Mouse (Mus musculus) limb, embryonic 12.5 days (tissue): Measurements from ENCODE around the gene Slc25a36. TPM values are rescaled to one million over a fixed set of nuclear protein-coding genes. Genes with fewer than 3 reads are reported as not detected.

Source experiments
- ATAC-seq: fragments of 200-750 bp; cut with Nextera tagmentation; 2 replicates; pipeline ENCODE4 v1.8.0; 2017; ENCODE audit warnings: low read depth, moderate TSS enrichment; ENCODE audit not compliant: insufficient number of reproducible peaks, insufficient read depth, low FRiP score, low TSS enrichment
- H3K27ac ChIP-seq: fragments of 300-500 bp; sonication (generic); 2 replicates; pipeline ENCODE4 v1.5.1; 2016; ENCODE audit warnings: mild to moderate bottlenecking, moderate library complexity
- H3K27me3 ChIP-seq: fragments of 300-500 bp; sonication (generic); 2 replicates; pipeline ENCODE4 v1.6.1; 2016; ENCODE audit warnings: mild to moderate bottlenecking, moderate library complexity
- H3K36me3 ChIP-seq: fragments of 300-500 bp; sonication (generic); 2 replicates; pipeline ENCODE4 v1.6.1; 2016; ENCODE audit warnings: mild to moderate bottlenecking, moderate library complexity
- H3K4me1 ChIP-seq: fragments of 300-500 bp; sonication (generic); replicated peaks from 2 replicates; pipeline ENCODE4 v1.6.1; 2016
- H3K4me2 ChIP-seq: fragments of 300-500 bp; sonication (generic); 2 replicates; pipeline ENCODE4 v1.6.1; 2016; ENCODE audit warnings: mild to moderate bottlenecking, moderate library complexity
- H3K4me3 ChIP-seq: fragments of 300-500 bp; sonication (generic); replicated peaks from 2 replicates; pipeline ENCODE4 v1.5.1; 2016; ENCODE audit warnings: mild to moderate bottlenecking
- H3K9ac ChIP-seq: fragments of 300-500 bp; sonication (generic); replicated peaks from 2 replicates; pipeline ENCODE4 v1.6.1; 2016; ENCODE audit warnings: mild to moderate bottlenecking, moderate library complexity
- H3K9me3 ChIP-seq: fragments of 300-500 bp; sonication (generic); 2 replicates; pipeline ENCODE4 v1.6.1; 2016; ENCODE audit warnings: mild to moderate bottlenecking, moderate library complexity
- WGBS: fragments of 180-500 bp; shearing (Covaris S2); methylation state at CpG from one replicate; pipeline ENCODE4 v1.1.7; 2016; 5-methylcytosine and 5-hydroxymethylcytosine counted together
- polyA plus RNA-seq: library from polyadenylated mRNA; unstranded; fragments of >200 nt; fragmentation: Nextera tagmentation; extraction: Ambion mirVana; gene quantifications from 2 replicates; pipeline ENCODE4 v1.2.1, GENCODE M21; 2016

Slc25a36 gene
- polyA plus RNA-seq, 1 experiment from 2014 or later: 97.8 TPM

GRCm38 (mm10) chr9:97068201-97069095 is 42.5 kb downstream of the Slc25a36 start:
- no peak overlapping the region for H3K9ac ChIP-seq
- H3K4me2 ChIP-seq: no peak overlapping the region
- 57% methylated on average over 9 of the region's 9 CpGs for WGBS
- peak; percentile 80 for ATAC-seq
- peaks cover 18% of the 10 kb centered on the region for H3K4me1 ChIP-seq
- H3K4me3 ChIP-seq: no peak overlapping the region
- H3K27ac ChIP-seq: no peak overlapping the region
- peaks cover 11% of the 10 kb centered on the region for H3K36me3 ChIP-seq
- no peaks in the 10 kb centered on the region for H3K27me3 ChIP-seq
- no peaks in the 10 kb centered on the region for H3K9me3 ChIP-seq

- no peaks in the 10 kb centered on the region for H3K27me3 ChIP-seq
- no peaks in the 10 kb centered on the region for H3K9me3 ChIP-seq
- H3K4me3 ChIP-seq: no peak overlapping the region
- H3K4me1 ChIP-seq: peaks cover 22% of the 10 kb centered on the region
- no peak for ATAC-seq
- H3K36me3 ChIP-seq: peaks cover 8% of the 10 kb centered on the region
- no peak overlapping the region for H3K4me2 ChIP-seq
- no peak overlapping the region for H3K9ac ChIP-seq
- WGBS: 78% methylated on average over 6 of the region's 6 CpGs
- H3K27ac ChIP-seq: no peak overlapping the region
These were observed 43.2 kb downstream of the Slc25a36 start for GRCm38 (mm10) chr9:97067761-97068160.

DNA sequence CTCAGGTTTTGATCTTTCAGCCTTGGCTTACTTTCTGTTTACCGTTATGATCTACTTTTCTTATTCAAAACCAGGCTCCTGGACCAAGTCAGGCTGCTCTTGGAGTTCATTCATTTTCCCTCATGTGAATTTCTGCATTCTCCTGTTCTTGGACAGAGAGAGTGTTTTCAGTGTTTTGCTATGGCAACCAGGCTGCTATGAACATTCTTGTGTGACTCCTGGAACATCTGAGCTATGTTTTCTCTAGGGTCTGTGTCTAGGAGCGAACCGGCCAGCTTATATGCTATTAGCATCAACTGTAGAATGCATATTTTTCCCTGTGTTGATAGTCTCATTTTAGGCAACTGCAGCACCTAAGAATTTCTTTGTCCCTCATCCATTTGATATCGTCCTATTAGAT is 45.1 kb downstream of the Slc25a36 start:
- ATAC-seq: no peak
- H3K27me3 ChIP-seq: no peaks in the 10 kb centered on the region
- H3K4me2 ChIP-seq: no peak overlapping the region
- no peak overlapping the region for H3K4me3 ChIP-seq
- peaks cover 5% of the 10 kb centered on the region; the same call in 1 of the 2 replicates for H3K36me3 ChIP-seq
- H3K9me3 ChIP-seq: no peaks in the 10 kb centered on the region
- H3K27ac ChIP-seq: no peak overlapping the region
- peaks cover 22% of the 10 kb centered on the region for H3K4me1 ChIP-seq
- WGBS: 81% methylated on average over 4 of the region's 4 CpGs
- H3K9ac ChIP-seq: no peak overlapping the region

GRCm38 (mm10) chr9:97065216-97065615 is 45.7 kb downstream of the Slc25a36 start:
- Histone ChIP-seq H3K36me3 (peaks cover 5% of the 10 kb centered on the region; the same call in 1 of the 2 replicates), H3K27ac (no peak overlapping the region)
- 53% methylated on average over 5 of the region's 5 CpGs for WGBS

GRCm38 (mm10) chr9:97064161-97064560 is 46.8 kb downstream of the Slc25a36 start:
- H3K4me3 ChIP-seq: no peak overlapping the region
- no peaks in the 10 kb centered on the region for H3K27me3 ChIP-seq
- H3K9ac ChIP-seq: no peak overlapping the region
- H3K36me3 ChIP-seq: peaks cover 5% of the 10 kb centered on the region; the same call in 1 of the 2 replicates
- no peak overlapping the region for H3K27ac ChIP-seq
- 94% methylated on average over 1 of the region's 1 CpGs for WGBS
- peaks cover 22% of the 10 kb centered on the region for H3K4me1 ChIP-seq
- no peak overlapping the region for H3K4me2 ChIP-seq
- H3K9me3 ChIP-seq: no peaks in the 10 kb centered on the region
- no peak for ATAC-seq

More at GRCm38 (mm10) chr9:97065216-97065615, 45.7 kb downstream of the Slc25a36 start:
- no peak overlapping the region for H3K4me2 ChIP-seq
- H3K9me3 ChIP-seq: no peaks in the 10 kb centered on the region
- H3K27me3 ChIP-seq: no peaks in the 10 kb centered on the region
- no peak overlapping the region for H3K4me3 ChIP-seq
- H3K4me1 ChIP-seq: peaks cover 22% of the 10 kb centered on the region
- no peak for ATAC-seq
- no peak overlapping the region for H3K9ac ChIP-seq

DNA sequence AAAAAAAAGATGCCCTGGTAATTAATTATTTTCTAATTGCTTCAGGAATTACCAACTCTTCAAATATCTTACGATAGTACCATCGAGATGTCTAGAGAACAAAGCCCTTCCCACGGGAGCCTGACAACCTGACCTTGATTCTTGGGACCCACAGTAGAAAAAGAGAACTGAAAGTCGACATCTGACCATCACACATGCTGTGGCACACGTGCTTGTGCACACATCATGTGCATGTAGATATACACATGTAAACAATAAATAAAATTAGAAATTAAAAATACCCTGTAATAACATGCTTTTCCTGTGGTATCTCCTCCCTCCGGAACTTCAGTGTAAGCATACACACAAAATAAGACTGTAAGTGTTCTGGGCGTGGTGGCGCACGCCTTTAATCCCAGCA is 49.3 kb downstream of the Slc25a36 start:
- no peak overlapping the region for H3K9ac ChIP-seq

GRCm38 (mm10) chr9:97056541-97057338 is 54.2 kb downstream of the Slc25a36 start:
- ATAC-seq: 0 out of 2 replicates have a peak, but pooled peaks have one; percentile 20
- H3K4me2 ChIP-seq: peak overlapping the region; percentile 34
- peaks cover 11% of the 10 kb centered on the region; the same call in 1 of the 2 replicates for H3K4me1 ChIP-seq
- H3K36me3 ChIP-seq: no peaks in the 10 kb centered on the region
- H3K9ac ChIP-seq: no peak overlapping the region
- H3K9me3 ChIP-seq: no peaks in the 10 kb centered on the region
- WGBS: 39% methylated on average over 18 of the region's 18 CpGs
- H3K27me3 ChIP-seq: no peaks in the 10 kb centered on the region
- H3K4me3 ChIP-seq: no peak overlapping the region
- no peak overlapping the region for H3K27ac ChIP-seq

More for the DNA sequence above, 49.3 kb downstream of the Slc25a36 start:
- H3K4me2 ChIP-seq: no peak overlapping the region
- H3K27me3 ChIP-seq: no peaks in the 10 kb centered on the region
- peaks cover 20% of the 10 kb centered on the region for H3K4me1 ChIP-seq
- no peaks in the 10 kb centered on the region for H3K36me3 ChIP-seq
- WGBS: 96% methylated on average over 9 of the region's 9 CpGs
- no peak overlapping the region for H3K4me3 ChIP-seq
- ATAC-seq: no peak
- H3K27ac ChIP-seq: no peak overlapping the region
- no peaks in the 10 kb centered on the region for H3K9me3 ChIP-seq

GRCm38 (mm10) chr9:97055906-97056305 is 55.1 kb downstream of the Slc25a36 start:
- no peaks in the 10 kb centered on the region for H3K9me3 ChIP-seq
- no peak overlapping the region for H3K4me3 ChIP-seq
- no peak overlapping the region for H3K9ac ChIP-seq
- H3K4me2 ChIP-seq: no peak overlapping the region
- no peaks in the 10 kb centered on the region for H3K27me3 ChIP-seq
- 0 out of 2 replicates have a peak, but pooled peaks have one; percentile 38 for ATAC-seq
- 79% methylated on average over 14 of the region's 14 CpGs for WGBS
- no peak overlapping the region for H3K27ac ChIP-seq
- no peaks in the 10 kb centered on the region for H3K36me3 ChIP-seq
- H3K4me1 ChIP-seq: peaks cover 16% of the 10 kb centered on the region; the same call in 1 of the 2 replicates

- no peak overlapping the region for H3K27ac ChIP-seq
- no peak overlapping the region for H3K9ac ChIP-seq
- H3K4me3 ChIP-seq: no peak overlapping the region
- WGBS: 53% methylated on average over 8 of the region's 8 CpGs
- H3K9me3 ChIP-seq: no peaks in the 10 kb centered on the region
- no peaks in the 10 kb centered on the region for H3K27me3 ChIP-seq
- no peaks in the 10 kb centered on the region for H3K36me3 ChIP-seq
- 0 out of 2 replicates have a peak, but pooled peaks have one; percentile 40 for ATAC-seq
- peaks cover 10% of the 10 kb centered on the region; the same call in 1 of the 2 replicates for H3K4me1 ChIP-seq
- no peak overlapping the region for H3K4me2 ChIP-seq
These were observed 59.8 kb downstream of the Slc25a36 start for GRCm38 (mm10) chr9:97051176-97051575.

DNA sequence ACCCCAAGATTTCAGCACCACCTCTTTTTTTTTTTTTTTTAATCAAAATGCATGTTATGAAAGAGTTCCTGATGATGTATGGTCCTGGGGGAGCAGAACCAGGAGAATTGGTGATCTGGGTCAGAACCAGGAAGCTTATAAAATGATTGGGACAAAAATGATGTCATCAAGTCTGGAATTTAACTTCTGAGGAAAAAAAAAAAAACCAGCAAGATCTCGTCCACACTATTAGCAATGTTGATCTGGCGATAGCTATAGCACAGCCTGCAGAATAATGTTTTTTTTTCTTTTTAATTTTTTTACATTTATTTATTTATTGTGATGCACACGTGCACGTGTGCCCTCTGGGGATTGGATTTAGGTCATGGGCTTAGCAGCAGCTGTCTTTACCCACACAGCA is 64.7 kb downstream of the Slc25a36 start:
- H3K4me2 ChIP-seq: no peak overlapping the region
- 84% methylated on average over 4 of the region's 4 CpGs for WGBS
- H3K27ac ChIP-seq: no peak overlapping the region
- no peaks in the 10 kb centered on the region for H3K36me3 ChIP-seq
- no peak overlapping the region for H3K9ac ChIP-seq
- H3K27me3 ChIP-seq: no peaks in the 10 kb centered on the region
- H3K4me1 ChIP-seq: peaks cover 4% of the 10 kb centered on the region; the same call in 1 of the 2 replicates
- no peak overlapping the region for H3K4me3 ChIP-seq
- no peak for ATAC-seq
- no peaks in the 10 kb centered on the region for H3K9me3 ChIP-seq

GRCm38 (mm10) chr9:97041633-97042032 is 69.3 kb downstream of the Slc25a36 start:
- Histone ChIP-seq H3K27me3 (no peaks in the 10 kb centered on the region; the same call in 1 of the 2 replicates), H3K9me3 (no peaks in the 10 kb centered on the region), H3K4me1 (no peaks in the 10 kb centered on the region), H3K27ac (no peak overlapping the region), H3K9ac (no peak overlapping the region), H3K4me2 (no peak overlapping the region), H3K36me3 (no peaks in the 10 kb centered on the region), H3K4me3 (no peak overlapping the region)
- ATAC-seq: no peak
- 83% methylated on average over 8 of the region's 8 CpGs for WGBS
